Mouse (Mus musculus): ENCODE measurements at regions not wholly inside any gene's neighbourhood (a gene's known extent, or its start where the extent isn't known, plus 50 kb on each side); places are given as distances from the start of the nearest gene placed in this dataset.

DNA sequence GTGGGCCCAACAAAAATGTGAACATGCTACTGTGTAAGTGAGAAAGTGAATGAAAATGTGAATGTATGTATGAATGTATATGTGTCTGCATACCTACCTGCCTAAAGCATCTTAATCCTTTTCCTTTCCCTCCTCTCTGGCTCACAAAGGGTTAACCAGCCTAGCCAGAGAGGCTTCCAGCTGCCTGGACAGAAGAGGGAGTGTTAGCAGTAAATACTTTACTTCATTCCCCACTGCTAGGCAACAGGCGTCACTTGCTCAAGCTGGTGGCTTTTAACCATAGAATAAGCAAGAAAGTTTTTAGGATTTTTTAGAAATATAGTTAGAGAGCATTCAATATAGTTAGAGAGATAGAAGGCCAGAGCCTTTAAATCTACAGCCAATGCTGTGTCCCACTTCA is 363.6 kb downstream of the Rps24 start:
- TF ChIP-seq NANOG (IDR thresholded peaks at IDR 0.05; ENCODE audit: borderline replicate concordance, low read length) = no peak

DNA sequence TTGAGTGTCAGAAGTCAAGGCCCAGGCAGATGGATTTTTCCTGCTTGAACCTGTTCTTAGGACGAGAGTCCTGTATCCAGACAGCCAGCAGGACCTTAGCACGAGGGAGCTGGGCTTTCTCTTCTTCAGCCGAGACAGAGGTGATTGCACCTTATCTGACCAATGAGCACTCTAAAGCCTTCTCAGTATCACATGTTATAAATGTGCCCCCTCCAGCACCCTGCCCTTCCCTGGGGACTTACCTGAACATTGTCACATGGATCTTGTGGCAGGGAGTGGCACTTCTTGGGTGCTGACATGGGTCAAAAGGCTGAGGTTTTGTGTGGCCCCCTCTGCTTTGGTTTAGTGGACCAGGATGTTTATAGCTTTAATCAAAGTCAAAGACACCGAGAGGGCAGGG is 367.5 kb downstream of the Rps24 start:
- H3K9me3 ChIP-seq (ENCODE audit: low read length) = no peaks in the 10 kb centered on the region; the same call in 1 of the 2 replicates
- no peaks in the 10 kb centered on the region for H3K4me1 ChIP-seq (replicated peaks; ENCODE audit: low read depth, low read length)
- no peaks in the 10 kb centered on the region; the same call in 1 of the 2 replicates for H3K27me3 ChIP-seq (ENCODE audit: insufficient read depth, low read length)
- no peaks in the 10 kb centered on the region for H3K36me3 ChIP-seq (ENCODE audit: insufficient read depth, low read length)
- no peak overlapping the region for H3K4me3 ChIP-seq (replicated peaks; ENCODE audit: low read length)
- no peak for TF ChIP-seq NANOG (IDR thresholded peaks at IDR 0.05; ENCODE audit: borderline replicate concordance, low read length)
- no peak for TF ChIP-seq POU5F1 (IDR thresholded peaks at IDR 0.05; ENCODE audit: borderline replicate concordance, low read length)
- TF ChIP-seq CTCF (conservative IDR thresholded peaks at IDR 0.05; ENCODE audit: low read length) = no peak

More for the DNA sequence above, 363.6 kb downstream of the Rps24 start:
- H3K27me3 ChIP-seq (ENCODE audit: insufficient read depth, low read length) = no peaks in the 10 kb centered on the region; the same call in 1 of the 2 replicates
- H3K36me3 ChIP-seq (ENCODE audit: insufficient read depth, low read length) = no peaks in the 10 kb centered on the region
- no peaks in the 10 kb centered on the region for H3K9me3 ChIP-seq (ENCODE audit: low read length)
- no peaks in the 10 kb centered on the region for H3K4me1 ChIP-seq (replicated peaks; ENCODE audit: low read depth, low read length)
- no peak overlapping the region for H3K4me3 ChIP-seq (replicated peaks; ENCODE audit: low read length)

DNA sequence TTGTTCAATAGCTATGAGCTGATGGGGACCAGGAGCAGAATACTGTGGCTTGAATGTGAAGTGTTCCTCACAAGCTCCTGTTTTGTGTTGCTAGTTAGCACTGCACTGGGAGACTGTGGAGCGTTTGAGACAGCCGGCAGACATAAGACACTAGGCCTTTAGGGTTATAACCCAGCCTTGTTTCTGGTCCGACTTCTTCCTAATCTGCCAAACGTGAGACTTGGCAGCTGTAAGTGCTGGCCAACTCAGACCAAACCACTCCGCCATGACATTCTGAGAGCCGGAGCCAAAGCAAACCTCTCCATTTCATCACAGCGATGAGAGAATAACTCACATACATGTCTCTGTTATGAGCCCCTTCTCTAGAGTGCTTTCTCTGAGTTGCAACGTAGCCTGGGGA is 375.2 kb downstream of the Rps24 start:
- H3K27me3 ChIP-seq (ENCODE audit: insufficient read depth, low read length) = peaks cover 2% of the 10 kb centered on the region; the same call in 1 of the 2 replicates
- TF ChIP-seq POU5F1 (IDR thresholded peaks at IDR 0.05; ENCODE audit: borderline replicate concordance, low read length) = no peak
- TF ChIP-seq CTCF (conservative IDR thresholded peaks at IDR 0.05; ENCODE audit: low read length) = no peak
- TF ChIP-seq NANOG (IDR thresholded peaks at IDR 0.05; ENCODE audit: borderline replicate concordance, low read length) = no peak

DNA sequence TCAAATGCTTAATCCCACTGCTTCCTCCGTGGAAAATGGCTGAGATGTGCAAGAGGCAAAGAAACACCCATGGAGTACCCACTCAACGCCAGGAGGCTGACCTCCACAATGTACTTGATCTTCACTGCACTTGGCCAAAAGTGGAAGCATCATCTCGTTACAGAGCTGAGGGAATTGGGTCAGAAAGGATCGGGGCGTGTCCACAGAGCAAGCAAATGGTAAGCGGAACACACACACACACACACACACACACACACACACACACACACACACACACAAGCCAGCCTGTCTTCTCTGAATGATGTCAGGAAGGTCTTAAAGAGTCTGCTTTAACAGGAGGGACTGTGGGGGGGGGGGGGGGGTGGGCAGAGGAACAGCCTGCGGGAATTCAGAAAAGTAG is 375.7 kb downstream of the Rps24 start:
- no peaks in the 10 kb centered on the region; the same call in 1 of the 2 replicates for H3K9me3 ChIP-seq (ENCODE audit: low read length)
- TF ChIP-seq NANOG (IDR thresholded peaks at IDR 0.05; ENCODE audit: borderline replicate concordance, low read length) (no peak), POU5F1 (IDR thresholded peaks at IDR 0.05; ENCODE audit: borderline replicate concordance, low read length) (no peak), CTCF (conservative IDR thresholded peaks at IDR 0.05; ENCODE audit: low read length) (no peak)
- peaks cover 2% of the 10 kb centered on the region; the same call in 1 of the 2 replicates for H3K27me3 ChIP-seq (ENCODE audit: insufficient read depth, low read length)
- H3K4me3 ChIP-seq (replicated peaks; ENCODE audit: low read length) = no peak overlapping the region
- H3K36me3 ChIP-seq (ENCODE audit: insufficient read depth, low read length) = no peaks in the 10 kb centered on the region
- H3K4me1 ChIP-seq (replicated peaks; ENCODE audit: low read depth, low read length) = no peaks in the 10 kb centered on the region

More for the DNA sequence above, 375.2 kb downstream of the Rps24 start:
- Histone ChIP-seq H3K4me1 (replicated peaks; ENCODE audit: low read depth, low read length) (no peaks in the 10 kb centered on the region), H3K9me3 (ENCODE audit: low read length) (no peaks in the 10 kb centered on the region; the same call in 1 of the 2 replicates), H3K36me3 (ENCODE audit: insufficient read depth, low read length) (no peaks in the 10 kb centered on the region), H3K4me3 (replicated peaks; ENCODE audit: low read length) (no peak overlapping the region)

DNA sequence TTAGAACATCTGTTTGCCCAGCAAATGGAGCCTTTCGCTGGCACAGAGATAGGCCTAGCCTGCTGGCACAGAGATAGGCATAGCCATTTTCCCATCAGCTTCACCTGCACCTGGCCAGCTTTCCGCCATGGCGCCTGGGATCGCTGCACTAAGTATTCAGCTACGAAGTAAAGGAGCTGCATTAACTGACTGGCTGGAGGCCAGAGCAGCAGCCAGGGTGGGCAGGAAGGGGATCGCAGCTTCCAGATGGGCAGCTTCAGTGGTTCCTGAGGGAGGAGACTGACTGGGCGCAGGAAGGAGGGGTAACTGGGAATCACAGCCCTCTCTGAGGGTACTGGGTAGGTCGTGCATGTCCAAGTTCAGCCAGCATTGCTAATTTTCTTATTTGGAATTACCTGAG is 376.2 kb downstream of the Rps24 start:
- no peaks in the 10 kb centered on the region for H3K4me1 ChIP-seq (replicated peaks; ENCODE audit: low read depth, low read length)
- TF ChIP-seq CTCF (conservative IDR thresholded peaks at IDR 0.05; ENCODE audit: low read length) = no peak
- no peak for TF ChIP-seq POU5F1 (IDR thresholded peaks at IDR 0.05; ENCODE audit: borderline replicate concordance, low read length)
- TF ChIP-seq NANOG (IDR thresholded peaks at IDR 0.05; ENCODE audit: borderline replicate concordance, low read length) = no peak
- H3K4me3 ChIP-seq (replicated peaks; ENCODE audit: low read length) = no peak overlapping the region
- H3K27me3 ChIP-seq (ENCODE audit: insufficient read depth, low read length) = peaks cover 2% of the 10 kb centered on the region; the same call in 1 of the 2 replicates
- no peaks in the 10 kb centered on the region; the same call in 1 of the 2 replicates for H3K9me3 ChIP-seq (ENCODE audit: low read length)
- H3K36me3 ChIP-seq (ENCODE audit: insufficient read depth, low read length) = no peaks in the 10 kb centered on the region

DNA sequence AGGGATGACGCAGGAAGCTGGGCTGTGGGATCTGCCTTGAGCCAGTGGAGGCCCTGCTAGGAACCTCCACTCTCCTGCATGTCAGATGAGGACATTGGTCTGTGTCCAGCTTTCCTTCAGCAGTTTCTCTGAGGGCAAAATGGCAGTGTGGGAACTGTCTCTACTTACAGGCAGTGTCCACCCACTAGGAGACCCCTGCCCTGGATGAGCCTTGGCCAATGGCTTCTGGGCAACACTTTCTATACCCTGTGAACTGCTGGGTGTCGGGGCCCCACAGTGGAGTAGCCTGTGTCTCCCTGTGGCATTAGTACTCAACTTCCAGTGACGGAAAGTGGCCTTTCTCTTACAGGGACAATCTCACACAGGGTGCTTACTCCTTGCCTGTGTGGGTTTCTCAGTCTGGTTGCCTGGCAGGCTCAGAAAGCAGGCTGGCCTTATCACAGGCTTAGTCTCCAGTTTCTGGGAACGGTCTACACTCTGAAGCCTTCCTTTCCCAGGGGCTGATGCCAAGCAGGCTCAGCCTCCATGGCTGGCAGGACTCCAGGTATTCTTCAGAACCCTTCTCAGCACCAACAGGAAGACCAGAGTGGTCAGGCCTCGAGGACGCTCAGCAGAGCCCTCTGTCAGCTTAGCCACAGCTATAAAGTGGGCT is 378.8 kb downstream of the Rps24 start:
- Histone ChIP-seq H3K27me3 (ENCODE audit: insufficient read depth, low read length) (peaks cover 2% of the 10 kb centered on the region; the same call in 1 of the 2 replicates), H3K9me3 (ENCODE audit: low read length) (no peaks in the 10 kb centered on the region), H3K36me3 (ENCODE audit: insufficient read depth, low read length) (no peaks in the 10 kb centered on the region), H3K4me1 (replicated peaks; ENCODE audit: low read depth, low read length) (no peaks in the 10 kb centered on the region), H3K4me3 (replicated peaks; ENCODE audit: low read length) (no peak overlapping the region)
- TF ChIP-seq CTCF (conservative IDR thresholded peaks at IDR 0.05; ENCODE audit: low read length) (no peak), NANOG (IDR thresholded peaks at IDR 0.05; ENCODE audit: borderline replicate concordance, low read length) (no peak), POU5F1 (IDR thresholded peaks at IDR 0.05; ENCODE audit: borderline replicate concordance, low read length) (no peak)

DNA sequence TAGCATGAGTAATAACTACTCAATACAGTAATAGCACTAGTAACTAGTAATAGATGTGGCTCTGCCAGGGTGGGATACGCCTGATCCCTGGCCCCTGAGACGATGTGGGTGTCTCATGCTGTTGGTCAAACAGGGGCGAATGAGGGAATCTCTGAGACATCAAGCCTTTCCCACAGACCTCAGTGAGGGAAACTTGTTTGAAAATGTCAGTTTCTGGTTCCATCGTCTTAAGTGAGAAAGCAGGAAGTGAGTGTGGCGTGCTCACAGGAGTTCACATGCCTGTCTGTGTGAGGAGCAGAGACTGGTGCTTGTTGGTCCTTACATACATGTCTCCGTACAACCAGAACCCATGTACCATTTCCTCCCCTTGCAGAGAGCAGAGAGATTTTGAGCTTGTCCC is 380.9 kb downstream of the Rps24 start:
- Histone ChIP-seq H3K27me3 (ENCODE audit: insufficient read depth, low read length) (peaks cover 2% of the 10 kb centered on the region; the same call in 1 of the 2 replicates), H3K4me3 (replicated peaks; ENCODE audit: low read length) (no peak overlapping the region), H3K4me1 (replicated peaks; ENCODE audit: low read depth, low read length) (no peaks in the 10 kb centered on the region), H3K36me3 (ENCODE audit: insufficient read depth, low read length) (no peaks in the 10 kb centered on the region), H3K9me3 (ENCODE audit: low read length) (no peaks in the 10 kb centered on the region)
- TF ChIP-seq NANOG (IDR thresholded peaks at IDR 0.05; ENCODE audit: borderline replicate concordance, low read length) (no peak), CTCF (conservative IDR thresholded peaks at IDR 0.05; ENCODE audit: low read length) (no peak), POU5F1 (IDR thresholded peaks at IDR 0.05; ENCODE audit: borderline replicate concordance, low read length) (no peak)

DNA sequence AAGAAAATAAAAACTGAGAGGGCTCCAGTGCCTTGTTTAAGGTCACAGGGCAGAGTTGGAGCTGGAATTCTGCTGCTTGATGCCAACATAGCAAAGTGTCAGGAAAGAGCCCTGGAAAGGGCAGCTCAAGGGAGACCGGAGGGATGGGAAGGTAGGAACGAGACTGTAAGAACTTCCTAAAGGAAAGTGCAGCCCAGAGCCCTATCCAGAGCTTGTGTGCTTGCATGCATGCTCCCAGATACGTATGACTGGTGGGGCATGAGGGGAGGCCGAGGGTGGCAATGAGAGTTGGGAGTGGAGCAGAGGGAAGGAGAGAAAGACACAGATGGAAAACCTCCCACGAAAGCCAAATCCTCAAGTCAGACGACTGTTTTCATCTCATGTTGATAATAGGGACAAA is 381.8 kb downstream of the Rps24 start:
- no peaks in the 10 kb centered on the region for H3K36me3 ChIP-seq (ENCODE audit: insufficient read depth, low read length)
- H3K4me3 ChIP-seq (replicated peaks; ENCODE audit: low read length) = no peak overlapping the region
- H3K27me3 ChIP-seq (ENCODE audit: insufficient read depth, low read length) = peaks cover 2% of the 10 kb centered on the region; the same call in 1 of the 2 replicates
- no peaks in the 10 kb centered on the region for H3K9me3 ChIP-seq (ENCODE audit: low read length)
- H3K4me1 ChIP-seq (replicated peaks; ENCODE audit: low read depth, low read length) = no peaks in the 10 kb centered on the region
- TF ChIP-seq POU5F1 (IDR thresholded peaks at IDR 0.05; ENCODE audit: borderline replicate concordance, low read length) = no peak
- no peak for TF ChIP-seq CTCF (conservative IDR thresholded peaks at IDR 0.05; ENCODE audit: low read length)
- no peak for TF ChIP-seq NANOG (IDR thresholded peaks at IDR 0.05; ENCODE audit: borderline replicate concordance, low read length)

DNA sequence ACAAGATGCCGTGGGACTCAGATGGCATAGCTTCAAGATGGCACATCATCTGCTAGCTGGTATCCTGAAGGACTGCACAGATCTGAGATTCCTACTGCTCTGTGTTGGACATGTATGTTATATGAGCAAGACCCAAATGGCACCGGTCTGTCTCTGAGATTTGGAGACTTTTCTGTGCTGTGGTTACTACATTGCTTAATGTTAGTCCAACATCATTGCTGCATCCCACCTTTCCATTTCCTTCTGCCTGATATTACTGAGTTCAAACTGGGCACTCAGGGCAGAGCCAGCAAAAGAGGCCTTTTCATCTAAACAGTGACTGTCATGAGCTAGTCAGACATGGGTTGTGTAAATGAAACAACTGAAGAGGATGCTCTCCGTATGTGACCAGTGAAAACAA is 383.3 kb downstream of the Rps24 start:
- peaks cover 2% of the 10 kb centered on the region; the same call in 1 of the 2 replicates for H3K27me3 ChIP-seq (ENCODE audit: insufficient read depth, low read length)
- no peak for TF ChIP-seq POU5F1 (IDR thresholded peaks at IDR 0.05; ENCODE audit: borderline replicate concordance, low read length)
- no peak for TF ChIP-seq CTCF (conservative IDR thresholded peaks at IDR 0.05; ENCODE audit: low read length)
- TF ChIP-seq NANOG (IDR thresholded peaks at IDR 0.05; ENCODE audit: borderline replicate concordance, low read length) = no peak
- H3K4me3 ChIP-seq (replicated peaks; ENCODE audit: low read length) = no peak overlapping the region
- H3K9me3 ChIP-seq (ENCODE audit: low read length) = no peaks in the 10 kb centered on the region
- no peaks in the 10 kb centered on the region for H3K36me3 ChIP-seq (ENCODE audit: insufficient read depth, low read length)
- H3K4me1 ChIP-seq (replicated peaks; ENCODE audit: low read depth, low read length) = no peaks in the 10 kb centered on the region
